Mouse (Mus musculus) kidney, adult 2 months (tissue): Measurements from ENCODE around the gene Galnt10.

Experiments
- CTCF ChIP-seq: fragments of 200-500 bp; conservative IDR thresholded peaks from 2 replicates; pipeline ENCODE4 v1.5.1; 2011; ENCODE audit warnings: low read depth, mild to moderate bottlenecking, control low read depth, low read length, moderate library complexity, mixed read lengths; ENCODE audit not compliant: insufficient read depth, insufficient read length
- POLR2A ChIP-seq: fragments of 200-500 bp; IDR thresholded peaks from one replicate; pipeline ENCODE4 v1.6.1; 2011; ENCODE audit warnings: low read depth, low read length, control low read depth

DNA sequence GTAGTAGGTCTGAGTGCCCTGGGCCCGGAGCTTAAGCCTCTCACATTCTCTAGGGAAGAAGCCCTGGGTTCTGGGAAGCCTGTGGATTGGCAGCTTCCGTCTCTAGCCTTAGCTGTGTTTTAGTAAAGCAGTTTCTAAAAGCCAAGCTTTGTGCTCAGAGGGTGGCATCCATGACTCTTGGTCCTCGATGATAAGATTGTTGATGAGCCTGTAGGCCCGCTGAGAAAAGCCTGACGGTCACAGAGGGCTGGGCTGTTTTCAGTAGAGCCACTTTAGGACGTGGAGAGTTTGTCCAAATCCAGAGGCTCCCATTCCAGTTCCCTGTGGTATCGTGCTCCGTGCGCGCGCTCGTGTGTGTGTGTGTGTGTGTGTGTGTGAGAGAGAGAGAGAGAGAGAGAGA lies 41.6 kb downstream of the Galnt10 start:
- TF ChIP-seq POLR2A (no peak), CTCF (no peak)
